Mouse (Mus musculus): ENCODE measurements around the gene Atp11b.

Gene Atp11b

GRCm38 (mm10) chr3:35753825-35754767 lies at the start of gene Atp11b:
Gene Atp11b (plus strand): TSS chr3:35754106.
- DNase-seq (ENCODE audit: low spot score in 2 of 2): peak; percentile 80 to 84

- no peak for DNase-seq (ENCODE audit: low spot score in 2 of 2)
Measured at GRCm38 (mm10) chr3:35704328-35704613, 49.6 kb upstream of the Atp11b start.

GRCm38 (mm10) chr3:35719531-35720205 lies 34.2 kb upstream of the Atp11b start:
- no peak for DNase-seq (ENCODE audit: low spot score in 2 of 2)

- no peak for DNase-seq (ENCODE audit: low spot score in 2 of 2)
Measured at GRCm38 (mm10) chr3:35720801-35721200, 33.1 kb upstream of the Atp11b start.

- DNase-seq (ENCODE audit: low spot score in 2 of 2): no peak
Measured at GRCm38 (mm10) chr3:35721818-35722446, 32.0 kb upstream of the Atp11b start.

- no peak for DNase-seq (ENCODE audit: low spot score in 2 of 2)
Measured at GRCm38 (mm10) chr3:35722811-35723210, 31.1 kb upstream of the Atp11b start.

- peak; percentile 32 to 69 for DNase-seq (ENCODE audit: low spot score in 2 of 2)
Measured at GRCm38 (mm10) chr3:35723586-35724322, 30.2 kb upstream of the Atp11b start.

GRCm38 (mm10) chr3:35725096-35725495 lies 28.8 kb upstream of the Atp11b start:
- DNase-seq (ENCODE audit: low spot score in 2 of 2): no peak

- no peak for DNase-seq (ENCODE audit: low spot score in 2 of 2)
Measured at GRCm38 (mm10) chr3:35726936-35727335, 27.0 kb upstream of the Atp11b start.

- DNase-seq (ENCODE audit: low spot score in 2 of 2): no peak
Measured at GRCm38 (mm10) chr3:35729490-35729889, 24.4 kb upstream of the Atp11b start.

GRCm38 (mm10) chr3:35731981-35732777 lies 21.7 kb upstream of the Atp11b start:
- no peak for DNase-seq (ENCODE audit: low spot score in 2 of 2)

- DNase-seq (ENCODE audit: low spot score in 2 of 2): no peak
Measured at GRCm38 (mm10) chr3:35732778-35733147, 21.1 kb upstream of the Atp11b start.

GRCm38 (mm10) chr3:35734509-35734908 lies 19.4 kb upstream of the Atp11b start:
- DNase-seq (ENCODE audit: low spot score in 2 of 2): peak; percentile 34 to 65

- DNase-seq (ENCODE audit: low spot score in 2 of 2): no peak
Measured at GRCm38 (mm10) chr3:35738071-35738470, 15.8 kb upstream of the Atp11b start.

GRCm38 (mm10) chr3:35745010-35745409 lies 8.9 kb upstream of the Atp11b start:
- DNase-seq (ENCODE audit: low spot score in 2 of 2): peak in 1 of 2 experiments; percentile 11

GRCm38 (mm10) chr3:35746840-35747456 lies 7.0 kb upstream of the Atp11b start:
- no peak for DNase-seq (ENCODE audit: low spot score in 2 of 2)

- no peak for DNase-seq (ENCODE audit: low spot score in 2 of 2)
Measured at GRCm38 (mm10) chr3:35750286-35750685, 3.6 kb upstream of the Atp11b start.

- DNase-seq (ENCODE audit: low spot score in 2 of 2): no peak
Measured at GRCm38 (mm10) chr3:35751724-35752123, 2.2 kb upstream of the Atp11b start.

GRCm38 (mm10) chr3:35762735-35763134 lies 8.8 kb downstream of the Atp11b start:
- no peak for DNase-seq (ENCODE audit: low spot score in 2 of 2)
